Mouse (Mus musculus) embryo, embryonic 10 days (tissue): ENCODE measurements around the gene Txnrd1.

ENCODE experiments used
- DNase-seq: peaks from one replicate; pipeline ENCODE4 v3.0.0-alpha.2; 2015; ENCODE audit warnings: low spot score

Gene Txnrd1

DNA sequence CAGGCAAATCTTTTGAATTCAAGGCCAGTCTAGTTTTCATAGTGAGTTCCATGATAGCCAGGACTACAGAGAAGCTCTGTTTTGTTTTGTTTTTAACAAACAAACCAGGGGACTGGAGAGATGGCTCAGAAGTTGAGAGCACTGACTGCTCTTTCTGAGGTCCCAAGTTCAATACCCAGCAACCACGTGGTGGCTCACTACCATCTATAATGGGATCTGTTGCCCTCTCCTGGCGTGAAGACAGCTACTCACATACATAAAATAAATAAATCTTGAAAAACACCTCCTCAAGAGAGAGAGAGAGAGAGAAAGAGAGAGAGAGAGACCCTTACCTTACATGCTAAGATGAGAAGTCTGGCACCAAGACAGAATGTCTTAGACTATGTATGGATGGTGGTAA lies 84.9 kb downstream of the Txnrd1 start:
- no peak for DNase-seq

DNA sequence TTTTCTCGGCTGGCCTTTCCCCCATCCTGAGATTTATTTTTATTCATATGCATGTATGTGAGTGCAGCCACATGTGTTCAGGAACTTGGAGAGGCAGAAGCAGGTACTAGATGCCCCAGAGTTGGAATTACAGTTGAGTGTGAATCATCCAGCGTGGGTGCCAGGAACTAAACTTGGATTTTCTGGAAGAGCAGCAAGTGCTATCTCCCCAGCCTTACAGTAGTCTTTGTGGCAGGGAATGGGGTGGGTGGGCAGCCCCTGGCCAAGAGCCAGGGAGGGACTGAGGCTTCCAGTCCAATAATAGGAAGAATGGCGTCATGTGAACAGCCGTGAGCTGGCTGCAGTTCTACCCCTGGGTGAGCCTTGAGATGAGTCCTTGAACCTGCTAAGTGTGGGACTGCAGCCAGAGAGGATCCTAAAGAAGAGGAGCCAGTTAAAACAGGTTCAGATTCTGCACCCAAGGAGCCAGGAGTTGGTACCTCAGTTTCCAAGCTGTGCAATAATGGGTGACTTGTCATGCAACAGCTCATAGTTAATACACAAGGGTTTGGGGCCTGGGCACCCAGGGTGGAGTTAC lies 85.7 kb downstream of the Txnrd1 start:
- no peak for DNase-seq

- DNase-seq = no peak
Measured at GRCm38 (mm10) chr10:82923547-82923946, 89.8 kb downstream of the Txnrd1 start.

DNA sequence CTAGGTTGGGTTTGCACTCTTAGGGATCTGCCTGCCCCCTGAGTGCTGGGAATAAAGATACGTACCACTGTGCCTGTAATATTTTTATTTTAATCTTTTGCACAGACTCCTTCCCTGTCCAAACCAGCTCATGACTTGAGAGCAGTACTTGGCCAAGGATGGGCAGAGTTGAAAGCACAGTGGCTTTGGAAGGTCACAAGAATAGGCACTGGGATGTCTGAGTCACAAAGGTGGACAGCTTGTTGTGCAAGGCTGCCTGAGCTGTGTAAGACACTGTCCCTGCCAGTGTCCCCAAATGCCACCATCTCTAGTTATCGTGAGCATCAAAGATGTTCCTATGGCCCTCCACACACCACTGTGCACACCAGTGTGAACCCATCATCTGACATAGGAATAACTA lies 91.0 kb downstream of the Txnrd1 start:
- no peak for DNase-seq

DNA sequence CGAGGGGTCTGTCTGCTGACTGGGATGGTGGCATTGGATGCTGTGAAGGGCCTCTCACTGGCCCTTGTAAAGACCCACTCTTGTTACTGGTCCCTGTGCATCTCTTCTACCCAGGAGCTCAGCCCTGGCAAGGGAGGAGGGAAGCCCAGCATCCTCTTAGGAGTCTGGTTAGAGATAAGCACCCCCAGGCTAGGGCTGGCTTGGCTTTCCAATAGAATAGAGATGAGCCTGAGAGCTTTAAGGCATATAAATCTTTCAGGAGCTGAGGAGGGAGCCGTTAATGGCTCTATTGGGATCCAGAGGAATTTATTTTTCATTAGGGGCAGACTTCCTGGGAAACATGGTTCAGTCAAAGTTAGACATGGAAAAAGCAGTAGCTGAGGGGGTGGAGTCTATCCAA lies 91.9 kb downstream of the Txnrd1 start:
- no peak for DNase-seq

GRCm38 (mm10) chr10:82935018-82935633 lies 101.4 kb downstream of the Txnrd1 start:
- DNase-seq = no peak

GRCm38 (mm10) chr10:82935774-82936173 lies 102.0 kb downstream of the Txnrd1 start:
- DNase-seq = no peak
